Mouse (Mus musculus): Measurements from ENCODE around the gene Mcemp1.

Mcemp1 gene

GRCm38 (mm10) chr8:3665507-3665906, at the start of gene Mcemp1:
TSS of gene Mcemp1 (plus strand) at chr8:3665754.
- no peak for DNase-seq (ENCODE audit: low spot score in 2 of 2)

GRCm38 (mm10) chr8:3621199-3621970, 44.2 kb upstream of the Mcemp1 start, which contains the start of the genes Xab2 and Pet100:
TSS of gene Xab2 (minus strand) at chr8:3621316.
TSS of gene Pet100 (plus strand) at chr8:3621548.
- DNase-seq (ENCODE audit: low spot score in 2 of 2): peak; percentile 99 to 100

- no peak for DNase-seq (ENCODE audit: low spot score in 2 of 2)
Measured at GRCm38 (mm10) chr8:3622119-3622518, 43.4 kb upstream of the Mcemp1 start.

- no peak for DNase-seq (ENCODE audit: low spot score in 2 of 2)
Measured at GRCm38 (mm10) chr8:3625445-3625844, 40.1 kb upstream of the Mcemp1 start, which contains the start of gene Pcp2. TSS of gene Pcp2 (minus strand) at chr8:3625545.

- no peak for DNase-seq (ENCODE audit: low spot score in 2 of 2)
Measured at GRCm38 (mm10) chr8:3626971-3627370, 38.6 kb upstream of the Mcemp1 start.

- no peak for DNase-seq (ENCODE audit: low spot score in 2 of 2)
Measured at GRCm38 (mm10) chr8:3628014-3628413, 37.5 kb upstream of the Mcemp1 start.

- DNase-seq (ENCODE audit: low spot score in 2 of 2): peak in 1 of 2 experiments; percentile 17
Measured at GRCm38 (mm10) chr8:3630647-3631477, 34.7 kb upstream of the Mcemp1 start, which contains the start of gene Stxbp2. TSS of gene Stxbp2 (plus strand) at chr8:3630955.

GRCm38 (mm10) chr8:3631478-3631875, 34.1 kb upstream of the Mcemp1 start:
- DNase-seq (ENCODE audit: low spot score in 2 of 2): no peak

- no peak for DNase-seq (ENCODE audit: low spot score in 2 of 2)
Measured at GRCm38 (mm10) chr8:3645804-3646203, 19.8 kb upstream of the Mcemp1 start.

GRCm38 (mm10) chr8:3646824-3647531, 18.6 kb upstream of the Mcemp1 start:
- no peak for DNase-seq (ENCODE audit: low spot score in 2 of 2)

GRCm38 (mm10) chr8:3647561-3647960, 18.0 kb upstream of the Mcemp1 start:
- DNase-seq (ENCODE audit: low spot score in 2 of 2): no peak

- DNase-seq (ENCODE audit: low spot score in 2 of 2): no peak
Measured at GRCm38 (mm10) chr8:3648268-3648667, 17.3 kb upstream of the Mcemp1 start.

- DNase-seq (ENCODE audit: low spot score in 2 of 2): no peak
Measured at GRCm38 (mm10) chr8:3648990-3649389, 16.6 kb upstream of the Mcemp1 start.

- no peak for DNase-seq (ENCODE audit: low spot score in 2 of 2)
Measured at GRCm38 (mm10) chr8:3652845-3653244, 12.7 kb upstream of the Mcemp1 start.

GRCm38 (mm10) chr8:3654726-3655508, 10.6 kb upstream of the Mcemp1 start:
- no peak for DNase-seq (ENCODE audit: low spot score in 2 of 2)

GRCm38 (mm10) chr8:3655526-3655925, 10.0 kb upstream of the Mcemp1 start, which contains the start of gene Retn:
TSS of gene Retn (plus strand) at chr8:3655770.
- DNase-seq (ENCODE audit: low spot score in 2 of 2): no peak

- DNase-seq (ENCODE audit: low spot score in 2 of 2): no peak
Measured at GRCm38 (mm10) chr8:3656725-3657381, 8.7 kb upstream of the Mcemp1 start.

GRCm38 (mm10) chr8:3660889-3661288, 4.7 kb upstream of the Mcemp1 start:
- no peak for DNase-seq (ENCODE audit: low spot score in 2 of 2)

- no peak for DNase-seq (ENCODE audit: low spot score in 2 of 2)
Measured at GRCm38 (mm10) chr8:3664405-3664804, 1.1 kb upstream of the Mcemp1 start.

GRCm38 (mm10) chr8:3670388-3670787, 4.8 kb downstream of the Mcemp1 start:
- DNase-seq (ENCODE audit: low spot score in 2 of 2): no peak

All from heart, adult 9 months (tissue).